Mouse (Mus musculus): Measurements from ENCODE around the gene Fbxw8. TPM values are rescaled to one million over a fixed set of nuclear protein-coding genes. Genes with fewer than 3 reads are reported as not detected.

The Fbxw8 gene
- total and polyA plus RNA-seq, 2 experiments, result 15.9 to 31.7 TPM

- TF ChIP-seq CTCF (IDR thresholded peaks at IDR 0.05; ENCODE audit: low read depth, low read length) (no peak), POLR2A (IDR thresholded peaks at IDR 0.05; ENCODE audit: extremely low read depth, insufficient read depth, low read length) (no peak)
- Histone ChIP-seq H3K9ac (ENCODE audit: low read depth, low read length) (no peak overlapping the region), H3K79me2 (ENCODE audit: control insufficient read depth, insufficient read depth, low read length) (no peaks in the 10 kb centered on the region), H3K4me1 (ENCODE audit: control insufficient read depth, insufficient read depth, low read length) (no peaks in the 10 kb centered on the region), H3K36me3 (ENCODE audit: control insufficient read depth, insufficient read depth, low read length) (no peaks in the 10 kb centered on the region), H3K27me3 (ENCODE audit: control insufficient read depth, insufficient read depth, low read length) (no peaks in the 10 kb centered on the region), H3K4me3 (ENCODE audit: insufficient read depth, low read depth, low read length) (no peak overlapping the region), H3K27ac (replicated peaks; ENCODE audit: insufficient read depth, low read depth, low read length) (no peak overlapping the region)
- no peak for DNase-seq (ENCODE audit: extremely low read depth, low read depth, low spot score)
- WGBS, result 61% methylated on average over 9 of the region's 9 CpGs
Measured at GRCm38 (mm10) chr5:118190491-118190890, 35.2 kb upstream of the Fbxw8 start.

DNA sequence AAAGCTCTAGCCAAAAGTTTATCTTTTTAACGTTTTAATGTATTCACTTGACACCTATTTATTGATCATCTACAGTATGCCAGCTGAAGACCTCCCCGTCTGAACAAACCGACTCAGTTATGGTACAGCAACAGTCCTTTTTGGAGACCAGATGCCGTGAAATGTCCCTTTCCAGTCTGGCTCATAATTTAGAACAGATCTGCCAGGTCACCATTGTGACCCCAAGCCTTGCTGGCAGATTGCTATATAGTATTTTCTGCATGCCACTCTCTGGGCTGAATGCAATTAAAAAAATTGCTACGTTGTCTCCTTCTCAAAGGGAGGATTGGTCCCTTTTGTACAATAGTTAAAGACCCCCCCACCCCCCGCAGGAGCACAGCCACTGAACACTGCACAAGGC is 33.1 kb upstream of the Fbxw8 start:
- H3K4me1 ChIP-seq (ENCODE audit: control insufficient read depth, insufficient read depth, low read length), result no peaks in the 10 kb centered on the region
- no peaks in the 10 kb centered on the region for H3K27me3 ChIP-seq (ENCODE audit: control insufficient read depth, insufficient read depth, low read length)
- no peaks in the 10 kb centered on the region for H3K79me2 ChIP-seq (ENCODE audit: control insufficient read depth, insufficient read depth, low read length)
- H3K9ac ChIP-seq (ENCODE audit: low read depth, low read length), result no peak overlapping the region
- TF ChIP-seq POLR2A (IDR thresholded peaks at IDR 0.05; ENCODE audit: extremely low read depth, insufficient read depth, low read length), result no peak
- TF ChIP-seq CTCF (IDR thresholded peaks at IDR 0.05; ENCODE audit: low read depth, low read length), result no peak
- no peak overlapping the region for H3K4me3 ChIP-seq (ENCODE audit: insufficient read depth, low read depth, low read length)
- H3K36me3 ChIP-seq (ENCODE audit: control insufficient read depth, insufficient read depth, low read length), result no peaks in the 10 kb centered on the region
- 59% methylated on average over 6 of the region's 6 CpGs for WGBS
- H3K27ac ChIP-seq (replicated peaks; ENCODE audit: insufficient read depth, low read depth, low read length), result no peak overlapping the region
- DNase-seq (ENCODE audit: extremely low read depth, low read depth, low spot score), result no peak

GRCm38 (mm10) chr5:118186903-118187633 is 31.8 kb upstream of the Fbxw8 start:
- 83% methylated on average over 9 of the region's 9 CpGs for WGBS
- no peaks in the 10 kb centered on the region for H3K79me2 ChIP-seq (ENCODE audit: control insufficient read depth, insufficient read depth, low read length)
- DNase-seq (ENCODE audit: extremely low read depth, low read depth, low spot score), result no peak
- H3K4me3 ChIP-seq (ENCODE audit: insufficient read depth, low read depth, low read length), result no peak overlapping the region
- H3K9ac ChIP-seq (ENCODE audit: low read depth, low read length), result no peak overlapping the region
- H3K4me1 ChIP-seq (ENCODE audit: control insufficient read depth, insufficient read depth, low read length), result no peaks in the 10 kb centered on the region
- no peak overlapping the region for H3K27ac ChIP-seq (replicated peaks; ENCODE audit: insufficient read depth, low read depth, low read length)
- no peaks in the 10 kb centered on the region for H3K27me3 ChIP-seq (ENCODE audit: control insufficient read depth, insufficient read depth, low read length)
- no peak for TF ChIP-seq POLR2A (IDR thresholded peaks at IDR 0.05; ENCODE audit: extremely low read depth, insufficient read depth, low read length)
- TF ChIP-seq CTCF (IDR thresholded peaks at IDR 0.05; ENCODE audit: low read depth, low read length), result no peak
- no peaks in the 10 kb centered on the region for H3K36me3 ChIP-seq (ENCODE audit: control insufficient read depth, insufficient read depth, low read length)

DNA sequence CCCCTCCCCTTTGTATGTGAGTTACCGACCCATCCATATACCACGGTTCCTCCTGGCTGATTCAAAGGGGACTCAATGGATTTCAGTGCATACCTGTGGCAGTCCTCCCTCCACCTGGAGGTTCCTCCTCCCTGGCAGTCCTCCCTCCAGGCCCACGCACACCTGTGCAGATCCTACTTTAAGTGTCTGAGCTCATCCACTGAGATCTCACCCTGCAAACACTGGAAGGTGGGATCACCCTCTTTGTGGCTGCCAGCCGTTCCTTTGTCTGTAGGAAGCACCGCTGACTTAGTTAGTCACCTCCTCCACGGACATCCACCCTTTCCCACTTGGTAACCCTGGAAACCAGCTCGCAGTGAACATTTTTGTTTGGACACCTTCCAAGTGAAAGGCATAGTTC is 22.4 kb upstream of the Fbxw8 start:
- TF ChIP-seq POLR2A (IDR thresholded peaks at IDR 0.05; ENCODE audit: extremely low read depth, insufficient read depth, low read length) (no peak), CTCF (IDR thresholded peaks at IDR 0.05; ENCODE audit: low read depth, low read length) (no peak)
- 73% methylated on average over 7 of the region's 7 CpGs for WGBS
- Histone ChIP-seq H3K27ac (replicated peaks; ENCODE audit: insufficient read depth, low read depth, low read length) (no peak overlapping the region), H3K27me3 (ENCODE audit: control insufficient read depth, insufficient read depth, low read length) (peaks cover 11% of the 10 kb centered on the region), H3K4me3 (ENCODE audit: insufficient read depth, low read depth, low read length) (no peak overlapping the region), H3K79me2 (ENCODE audit: control insufficient read depth, insufficient read depth, low read length) (no peaks in the 10 kb centered on the region), H3K36me3 (ENCODE audit: control insufficient read depth, insufficient read depth, low read length) (no peaks in the 10 kb centered on the region), H3K4me1 (ENCODE audit: control insufficient read depth, insufficient read depth, low read length) (no peaks in the 10 kb centered on the region), H3K9ac (ENCODE audit: low read depth, low read length) (no peak overlapping the region)
- no peak for DNase-seq (ENCODE audit: extremely low read depth, low read depth, low spot score)

GRCm38 (mm10) chr5:118175137-118175536 is 19.9 kb upstream of the Fbxw8 start:
- WGBS, result 27% methylated on average over 2 of the region's 2 CpGs
- TF ChIP-seq CTCF (IDR thresholded peaks at IDR 0.05; ENCODE audit: low read depth, low read length), result peak; percentile 36; the same call in 1 of the 2 replicates
- TF ChIP-seq POLR2A (IDR thresholded peaks at IDR 0.05; ENCODE audit: extremely low read depth, insufficient read depth, low read length), result no peak

DNA sequence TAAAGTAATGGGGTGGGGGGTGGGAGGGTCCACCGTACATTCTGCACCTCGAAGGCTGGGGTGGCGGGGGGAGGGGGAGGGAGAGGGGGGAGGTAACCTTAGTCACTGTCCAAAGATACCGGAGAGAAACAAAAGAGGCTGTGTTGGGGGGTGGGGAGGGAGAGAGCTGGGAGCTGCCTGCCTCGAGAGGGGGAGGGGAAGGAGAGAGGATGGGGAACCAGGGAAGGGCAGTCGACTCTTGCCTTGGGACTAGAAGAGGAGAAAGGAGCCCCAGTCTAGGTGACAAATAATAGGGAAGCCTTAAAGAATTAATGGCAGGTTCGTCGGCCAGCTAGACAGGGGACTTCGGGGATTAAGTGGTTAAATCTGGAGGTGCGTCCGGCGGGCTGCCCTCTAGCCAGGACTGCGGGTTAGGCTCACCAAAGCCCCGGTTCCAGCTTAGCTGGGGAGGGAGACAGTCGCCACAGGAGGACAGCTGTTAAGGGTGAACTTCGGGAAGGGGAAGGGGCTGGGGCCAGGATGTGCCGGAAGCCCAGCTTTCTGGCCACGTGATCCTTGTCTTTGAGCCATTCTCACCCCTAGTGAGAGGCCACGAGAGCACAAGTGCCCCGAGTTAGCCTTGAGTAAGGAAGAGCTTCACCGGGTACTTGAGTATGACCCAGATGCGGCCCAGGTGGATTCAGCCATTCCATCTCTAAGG is 19.2 kb upstream of the Fbxw8 start:
- H3K27me3 ChIP-seq (ENCODE audit: control insufficient read depth, insufficient read depth, low read length), result peaks cover 29% of the 10 kb centered on the region
- H3K79me2 ChIP-seq (ENCODE audit: control insufficient read depth, insufficient read depth, low read length), result no peaks in the 10 kb centered on the region
- H3K9ac ChIP-seq (ENCODE audit: low read depth, low read length), result no peak overlapping the region
- no peaks in the 10 kb centered on the region for H3K36me3 ChIP-seq (ENCODE audit: control insufficient read depth, insufficient read depth, low read length)
- no peaks in the 10 kb centered on the region for H3K4me1 ChIP-seq (ENCODE audit: control insufficient read depth, insufficient read depth, low read length)
- H3K4me3 ChIP-seq (ENCODE audit: insufficient read depth, low read depth, low read length), result no peak overlapping the region
- 5% methylated on average over 21 of the region's 22 CpGs for WGBS
- no peak for DNase-seq (ENCODE audit: extremely low read depth, low read depth, low spot score)
- H3K27ac ChIP-seq (replicated peaks; ENCODE audit: insufficient read depth, low read depth, low read length), result no peak overlapping the region
- TF ChIP-seq POLR2A (IDR thresholded peaks at IDR 0.05; ENCODE audit: extremely low read depth, insufficient read depth, low read length) (no peak), CTCF (IDR thresholded peaks at IDR 0.05; ENCODE audit: low read depth, low read length) (no peak)

More at GRCm38 (mm10) chr5:118175137-118175536, 19.9 kb upstream of the Fbxw8 start:
- Histone ChIP-seq H3K27ac (replicated peaks; ENCODE audit: insufficient read depth, low read depth, low read length) (no peak overlapping the region), H3K4me1 (ENCODE audit: control insufficient read depth, insufficient read depth, low read length) (no peaks in the 10 kb centered on the region), H3K9ac (ENCODE audit: low read depth, low read length) (no peak overlapping the region), H3K4me3 (ENCODE audit: insufficient read depth, low read depth, low read length) (no peak overlapping the region), H3K79me2 (ENCODE audit: control insufficient read depth, insufficient read depth, low read length) (no peaks in the 10 kb centered on the region), H3K36me3 (ENCODE audit: control insufficient read depth, insufficient read depth, low read length) (no peaks in the 10 kb centered on the region), H3K27me3 (ENCODE audit: control insufficient read depth, insufficient read depth, low read length) (peaks cover 24% of the 10 kb centered on the region)
- no peak for DNase-seq (ENCODE audit: extremely low read depth, low read depth, low spot score)
